Mouse (Mus musculus) right cerebral cortex, postnatal 36 days (tissue): ENCODE results near the gene Ppp1r12a.

Source experiments
- DNase-seq, 2 experiments: peaks; one replicate each; pipeline ENCODE4 v3.0.0; 2022; ENCODE audit warnings: low spot score in 2 of 2, mixed read lengths in 1 of 2

Ppp1r12a gene

DNA sequence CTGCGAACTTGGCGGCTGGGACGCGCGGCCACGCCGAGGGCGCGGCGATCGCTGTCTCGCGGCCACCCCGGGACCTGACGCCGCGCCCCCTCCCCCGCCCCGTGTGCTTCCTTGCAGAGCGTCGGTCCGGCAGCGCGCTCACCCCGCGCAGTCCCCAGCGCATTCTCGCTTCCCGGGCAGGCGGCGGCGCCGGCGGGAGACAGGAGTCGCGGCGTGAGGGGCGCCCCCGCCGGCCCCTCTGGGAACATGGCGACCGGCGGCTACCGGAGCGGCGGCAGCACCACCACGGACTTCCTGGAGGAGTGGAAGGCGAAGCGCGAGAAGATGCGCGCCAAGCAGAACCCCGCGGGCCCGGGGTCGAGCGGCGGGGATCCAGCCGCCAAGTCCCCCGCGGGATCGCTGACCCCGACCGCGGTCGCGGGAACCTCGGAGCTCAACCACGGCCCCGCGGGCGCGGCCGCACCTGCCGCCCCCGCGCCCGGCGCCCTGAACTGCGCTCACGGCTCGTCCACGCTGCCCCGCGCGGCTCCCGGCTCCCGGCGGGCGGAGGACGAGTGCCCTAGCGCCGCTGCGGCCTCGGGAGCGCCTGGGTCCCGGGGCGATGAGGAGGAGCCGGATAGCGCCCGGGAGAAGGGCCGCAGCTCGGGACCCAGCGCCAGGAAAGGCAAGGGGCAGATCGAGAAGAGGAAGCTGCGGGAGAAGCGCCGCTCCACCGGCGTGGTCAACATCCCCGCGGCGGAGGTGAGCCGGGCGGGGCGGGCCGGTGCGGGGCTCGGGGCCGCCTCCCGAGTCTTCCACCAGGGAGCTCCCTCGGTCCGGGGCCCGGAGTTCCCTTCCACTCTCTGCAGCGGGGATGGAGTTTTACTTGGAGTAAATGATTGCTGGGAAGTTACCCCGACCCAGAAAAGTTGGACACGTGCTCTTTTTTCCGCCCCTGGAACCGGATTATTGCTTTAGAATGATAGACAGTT lies 170.9 kb downstream of the Ppp1r12a start:
- no peak for DNase-seq

DNA sequence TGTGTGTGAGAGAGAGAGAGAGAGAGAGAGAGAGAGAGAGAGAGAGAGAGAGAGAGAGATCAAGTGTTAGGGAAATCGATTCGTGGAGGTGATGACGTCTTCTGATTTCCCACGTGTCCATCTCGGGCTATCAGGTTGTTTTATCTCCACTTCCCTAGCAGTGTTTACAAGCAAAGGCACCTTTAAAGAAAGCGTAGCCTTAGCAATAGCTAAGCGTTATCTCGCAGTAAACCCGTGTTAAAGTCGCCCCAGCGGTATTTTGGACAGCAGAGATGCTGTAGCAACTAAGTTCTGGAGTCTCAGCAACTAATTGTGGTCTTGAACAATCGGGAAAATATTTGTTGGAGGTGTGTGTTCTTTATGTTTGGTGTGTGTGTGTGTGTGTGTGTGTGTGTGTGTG lies 171.6 kb downstream of the Ppp1r12a start:
- no peak for DNase-seq
